Mouse (Mus musculus): ENCODE data around the gene Gm45837.

DNA sequence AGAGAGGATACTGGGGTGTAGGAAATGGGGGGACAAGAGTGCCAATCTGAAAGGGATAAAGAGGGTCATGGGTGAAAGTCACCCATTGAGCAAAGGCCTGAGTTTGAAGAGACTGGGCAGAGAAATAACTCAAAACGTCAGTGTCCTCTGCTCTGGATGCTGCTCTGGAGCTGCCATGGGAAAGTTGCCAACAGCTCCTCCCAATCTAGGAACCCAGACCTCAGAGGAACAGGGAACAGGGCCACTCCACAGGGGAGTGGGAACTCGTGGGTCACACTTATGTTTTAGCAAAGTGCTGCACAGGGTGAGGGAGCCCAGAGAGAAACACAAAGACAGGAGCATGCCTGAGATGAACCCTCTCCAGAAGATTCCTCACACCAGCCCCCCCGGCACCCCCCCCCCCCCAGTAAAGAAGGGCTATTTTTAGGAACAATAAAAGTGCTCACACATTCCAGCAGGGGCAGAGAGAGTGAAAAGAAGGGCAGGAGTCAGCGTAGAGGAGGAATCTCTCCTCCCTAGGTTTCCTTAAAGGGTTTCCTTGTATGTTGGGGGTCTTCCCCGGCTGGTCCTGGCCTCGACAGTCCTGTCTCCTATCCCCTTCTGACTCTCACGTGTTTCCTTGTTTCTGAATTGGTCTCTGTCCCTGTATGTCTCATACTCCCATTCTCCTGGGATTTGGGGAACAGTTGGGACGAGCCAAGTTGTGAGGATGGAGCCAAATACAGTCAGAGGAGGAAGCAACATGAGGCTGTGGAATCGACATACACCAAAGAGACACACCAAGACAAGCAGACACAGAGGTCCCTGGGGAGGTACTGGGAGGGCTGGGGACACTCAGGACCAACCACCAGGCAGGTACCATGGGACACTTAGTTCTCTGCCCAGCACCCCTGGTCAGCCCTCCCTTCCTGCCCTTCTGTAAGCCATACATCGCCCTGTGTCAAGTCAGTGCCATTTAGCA lies 62.2 kb downstream of the Gm45837 start:
- TF ChIP-seq ZC3H11A (IDR thresholded peaks at IDR 0.05; ENCODE audit: borderline replicate concordance, low read depth, low read length) (no peak), MAFK (IDR thresholded peaks at IDR 0.05; ENCODE audit: insufficient read depth, low read depth, low read length) (no peak), HCFC1 (IDR thresholded peaks at IDR 0.05; ENCODE audit: borderline replicate concordance, insufficient read depth, low read length) (no peak), CHD2 (IDR thresholded peaks at IDR 0.05; ENCODE audit: low read depth, low read length) (no peak), ZNF384 (IDR thresholded peaks at IDR 0.05; ENCODE audit: low read depth, low read length) (no peak)

All from ES-E14 (cell line).